Mouse (Mus musculus) midbrain, postnatal 0 days (tissue): ENCODE measurements around the gene Scube2. TPM values are rescaled to one million over a fixed set of nuclear protein-coding genes. Genes with fewer than 3 reads are reported as not detected.

Source experiments
- ATAC-seq: fragments of 200-750 bp; cut with Nextera tagmentation; 2 replicates; pipeline ENCODE4 v1.8.0; 2017; ENCODE audit warnings: moderate number of reproducible peaks, mild to moderate bottlenecking, moderate TSS enrichment, moderate library complexity; ENCODE audit not compliant: low FRiP score
- DNase-seq: peaks from one replicate; pipeline ENCODE4 v3.0.0-alpha.2; 2015; ENCODE audit warnings: low spot score
- H3K27ac ChIP-seq: fragments of 300-500 bp; sonication (generic); 2 replicates; pipeline ENCODE4 v1.5.1; 2014; ENCODE audit warnings: low read depth, mild to moderate bottlenecking, low read length, mixed read lengths
- H3K27me3 ChIP-seq: fragments of 300-500 bp; sonication (generic); 2 replicates; pipeline ENCODE4 v1.6.1; 2014; ENCODE audit warnings: low read length, control low read depth, mixed read lengths; ENCODE audit not compliant: insufficient read depth
- H3K36me3 ChIP-seq: fragments of 300-500 bp; sonication (generic); 2 replicates; pipeline ENCODE4 v1.6.1; 2014; ENCODE audit warnings: low read length, control low read depth, mixed read lengths; ENCODE audit not compliant: insufficient read depth
- H3K4me1 ChIP-seq: fragments of 300-500 bp; sonication (generic); 2 replicates; pipeline ENCODE4 v1.6.1; 2014; ENCODE audit warnings: mild to moderate bottlenecking, control low read depth, antibody characterized with exemption, low read length, mixed read lengths; ENCODE audit not compliant: insufficient read depth
- H3K4me2 ChIP-seq: fragments of 300-500 bp; sonication (generic); 2 replicates; pipeline ENCODE4 v1.6.1; 2014; ENCODE audit warnings: low read depth, mild to moderate bottlenecking, low read length, mixed read lengths; ENCODE audit not compliant: poor library complexity, severe bottlenecking
- H3K4me3 ChIP-seq: fragments of 300-500 bp; sonication (generic); 2 replicates; pipeline ENCODE4 v1.5.1; 2014; ENCODE audit warnings: low read depth, mild to moderate bottlenecking, low read length, moderate library complexity
- H3K9ac ChIP-seq: fragments of 300-500 bp; sonication (generic); replicated peaks from 2 replicates; pipeline ENCODE4 v1.6.1; 2014; ENCODE audit warnings: mild to moderate bottlenecking, low read length, moderate library complexity, mixed read lengths; ENCODE audit not compliant: poor library complexity, severe bottlenecking
- H3K9me3 ChIP-seq: fragments of 300-500 bp; sonication (generic); 2 replicates; pipeline ENCODE4 v1.6.1; 2016; ENCODE audit warnings: low read length, control low read depth
- CTCF ChIP-seq: IDR thresholded peaks from 2 replicates; pipeline ENCODE4 v1.5.1; 2016; ENCODE audit warnings: antibody characterized with exemption, mild to moderate bottlenecking
- WGBS: fragments of 180-500 bp; shearing (Covaris S2); extraction: QIAGEN DNeasy Blood & Tissue Kit; methylation state at CpG from one replicate; pipeline ENCODE4 v1.1.7; 2014; 5-methylcytosine and 5-hydroxymethylcytosine counted together
- polyA plus RNA-seq: library from polyadenylated mRNA; unstranded; fragments of >200 nt; fragmentation: Nextera tagmentation; extraction: Ambion mirVana; gene quantifications from 2 replicates; pipeline ENCODE4 v1.2.1, GENCODE M21; 2015
- total RNA-seq: library from RNA; depleted of rRNA; stranded (reverse); fragments of >200 nt; gene quantifications from 2 replicates; pipeline ENCODE4 v1.2.3, GENCODE M21; 2014; rRNA removed

Scube2 gene
- total RNA-seq, result 3.0 and 4.3 TPM in 2 replicates
- 1.3 and 2.2 TPM in 2 replicates for polyA plus RNA-seq

GRCm38 (mm10) chr7:109865370-109866229, at the start of gene Scube2:
Gene Scube2 (minus strand): TSS chr7:109865679.
- peak within 1 kb of the TSS; percentile 67 for H3K9ac ChIP-seq
- no peak within 1 kb of the TSS for H3K27ac ChIP-seq
- H3K36me3 ChIP-seq, result no peaks in the 10 kb centered on the region
- no peak for DNase-seq
- WGBS, result 2% methylated on average over 52 of the region's 69 CpGs
- peaks cover 7% of the 10 kb centered on the region for H3K27me3 ChIP-seq
- no peaks in the 10 kb centered on the region for H3K9me3 ChIP-seq
- H3K4me2 ChIP-seq, result peak within 1 kb of the TSS; percentile 95
- H3K4me1 ChIP-seq, result no peaks in the 10 kb centered on the region
- peak within 1 kb of the TSS; percentile 60 for H3K4me3 ChIP-seq
- ATAC-seq, result peak; percentile 48; the same call in 1 of the 2 replicates
- TF ChIP-seq CTCF, result no peak

- 95% methylated on average over 2 of the region's 2 CpGs for WGBS
- Histone ChIP-seq H3K4me3 (no peak overlapping the region), H3K4me2 (no peak overlapping the region), H3K4me1 (no peaks in the 10 kb centered on the region), H3K27me3 (no peaks in the 10 kb centered on the region), H3K27ac (no peak overlapping the region), H3K9ac (no peak overlapping the region), H3K36me3 (peaks cover 64% of the 10 kb centered on the region), H3K9me3 (no peaks in the 10 kb centered on the region)
- ATAC-seq (no peak), DNase-seq (no peak)
- no peak for TF ChIP-seq CTCF
These were observed 40.7 kb upstream of the Scube2 start for GRCm38 (mm10) chr7:109906165-109906564.

- H3K9ac ChIP-seq, result no peak overlapping the region
- DNase-seq (no peak), ATAC-seq (no peak)
- no peak overlapping the region for H3K27ac ChIP-seq
- H3K27me3 ChIP-seq, result no peaks in the 10 kb centered on the region
- no peaks in the 10 kb centered on the region for H3K4me1 ChIP-seq
- TF ChIP-seq CTCF, result no peak
- no peaks in the 10 kb centered on the region for H3K9me3 ChIP-seq
- peaks cover 94% of the 10 kb centered on the region for H3K36me3 ChIP-seq
- WGBS, result 90% methylated on average over 9 of the region's 9 CpGs
- no peak overlapping the region for H3K4me3 ChIP-seq
- no peak overlapping the region for H3K4me2 ChIP-seq
These were observed 35.4 kb upstream of the Scube2 start for GRCm38 (mm10) chr7:109900921-109901320.

GRCm38 (mm10) chr7:109898911-109899310, 33.4 kb upstream of the Scube2 start:
- no peaks in the 10 kb centered on the region for H3K9me3 ChIP-seq
- TF ChIP-seq CTCF, result no peak
- no peak for ATAC-seq

GRCm38 (mm10) chr7:109892530-109892929, 27.1 kb upstream of the Scube2 start:
- Histone ChIP-seq H3K4me1 (no peaks in the 10 kb centered on the region), H3K27ac (no peak overlapping the region), H3K9ac (no peak overlapping the region), H3K9me3 (no peaks in the 10 kb centered on the region), H3K36me3 (peaks cover 42% of the 10 kb centered on the region), H3K27me3 (no peaks in the 10 kb centered on the region), H3K4me3 (no peak overlapping the region), H3K4me2 (no peak overlapping the region)
- peak; percentile 88 for TF ChIP-seq CTCF
- peak; percentile 63; the same call in 1 of the 2 replicates for ATAC-seq
- DNase-seq, result peak; percentile 76
- 38% methylated on average over 3 of the region's 3 CpGs for WGBS

More at GRCm38 (mm10) chr7:109898911-109899310, 33.4 kb upstream of the Scube2 start:
- no peak overlapping the region for H3K27ac ChIP-seq
- no peak for DNase-seq
- no peaks in the 10 kb centered on the region for H3K4me1 ChIP-seq
- H3K27me3 ChIP-seq, result no peaks in the 10 kb centered on the region
- H3K4me3 ChIP-seq, result no peak overlapping the region
- peaks cover 95% of the 10 kb centered on the region for H3K36me3 ChIP-seq
- no peak overlapping the region for H3K4me2 ChIP-seq
- no peak overlapping the region for H3K9ac ChIP-seq

GRCm38 (mm10) chr7:109891786-109892185, 26.3 kb upstream of the Scube2 start:
- no peak for DNase-seq
- no peaks in the 10 kb centered on the region for H3K4me1 ChIP-seq
- WGBS, result 90% methylated on average over 4 of the region's 4 CpGs
- H3K27me3 ChIP-seq, result no peaks in the 10 kb centered on the region
- no peak for ATAC-seq
- no peak overlapping the region for H3K9ac ChIP-seq
- no peak for TF ChIP-seq CTCF
- no peak overlapping the region for H3K4me2 ChIP-seq
- no peaks in the 10 kb centered on the region for H3K9me3 ChIP-seq
- peaks cover 38% of the 10 kb centered on the region for H3K36me3 ChIP-seq
- H3K4me3 ChIP-seq, result no peak overlapping the region
- H3K27ac ChIP-seq, result no peak overlapping the region
